Mouse (Mus musculus): ENCODE measurements around the gene Dnah14. TPM values are rescaled to one million over a fixed set of nuclear protein-coding genes. Genes with fewer than 3 reads are reported as not detected.
"Not testable (repeated sequence)": the region's sequence is repeated elsewhere in the genome, so short reads cannot be mapped to it uniquely, and the experiment has no call there.

Dnah14 gene
- polyA plus RNA-seq, 2 experiments = 0.53 to 2.0 TPM

GRCm38 (mm10) chr1:181776541-181776940 lies 200.2 kb downstream of the Dnah14 start:
- DNase-seq (ENCODE audit: low spot score) (no peak), ATAC-seq (ENCODE audit: low FRiP score, low read depth) (no peak)
- WGBS = 71% methylated on average over 1 of the region's 1 CpGs
- TF ChIP-seq POLR2A (IDR thresholded peaks at IDR 0.05; ENCODE audit: borderline replicate concordance, extremely low read depth, insufficient read depth, insufficient read length) = no peak
- H3K4me1 ChIP-seq (ENCODE audit: control insufficient read depth, insufficient read depth, low read length) = no peaks in the 10 kb centered on the region
- H3K27ac ChIP-seq (replicated peaks; ENCODE audit: low read depth, low read length) = no peak overlapping the region
- no peaks in the 10 kb centered on the region for H3K9me3 ChIP-seq (ENCODE audit: control insufficient read depth, low read length)
- no peaks in the 10 kb centered on the region for H3K27me3 ChIP-seq (ENCODE audit: control insufficient read depth, insufficient read depth, low read length)
- H3K4me3 ChIP-seq (replicated peaks; ENCODE audit: low read length) = no peak overlapping the region
- no peaks in the 10 kb centered on the region for H3K36me3 ChIP-seq (ENCODE audit: control insufficient read depth, insufficient read depth, low read length)
- no peak overlapping the region for H3K4me2 ChIP-seq (replicated peaks; ENCODE audit: low read depth, low read length, severe bottlenecking)
- H3K9ac ChIP-seq (ENCODE audit: low read depth, low read length, severe bottlenecking) = no peak overlapping the region

GRCm38 (mm10) chr1:181782600-181782999 lies 206.2 kb downstream of the Dnah14 start:
- not testable (repeated sequence) for H3K4me2 ChIP-seq (replicated peaks; ENCODE audit: low read depth, low read length, severe bottlenecking); H3K4me1 ChIP-seq (ENCODE audit: control insufficient read depth, insufficient read depth, low read length); ATAC-seq (ENCODE audit: low FRiP score, low read depth); H3K9ac ChIP-seq (ENCODE audit: low read depth, low read length, severe bottlenecking); H3K27ac ChIP-seq (replicated peaks; ENCODE audit: low read depth, low read length); H3K4me3 ChIP-seq (replicated peaks; ENCODE audit: low read length); H3K36me3 ChIP-seq (ENCODE audit: control insufficient read depth, insufficient read depth, low read length); H3K27me3 ChIP-seq (ENCODE audit: control insufficient read depth, insufficient read depth, low read length); H3K9me3 ChIP-seq (ENCODE audit: control insufficient read depth, low read length); DNase-seq (ENCODE audit: low spot score)
- whole genome bisulfite sequencing = 94% methylated on average over 10 of the region's 11 CpGs

GRCm38 (mm10) chr1:181789952-181790351 lies 213.6 kb downstream of the Dnah14 start:
- H3K4me1 ChIP-seq (ENCODE audit: control insufficient read depth, insufficient read depth, low read length) = peaks cover 14% of the 10 kb centered on the region
- H3K4me3 ChIP-seq (replicated peaks; ENCODE audit: low read length) = no peak overlapping the region
- no peak for ATAC-seq (ENCODE audit: low FRiP score, low read depth)
- H3K9ac ChIP-seq (ENCODE audit: low read depth, low read length, severe bottlenecking) = no peak overlapping the region
- no peaks in the 10 kb centered on the region for H3K36me3 ChIP-seq (ENCODE audit: control insufficient read depth, insufficient read depth, low read length)
- no peaks in the 10 kb centered on the region for H3K27me3 ChIP-seq (ENCODE audit: control insufficient read depth, insufficient read depth, low read length)
- DNase-seq (ENCODE audit: low spot score) = peak; percentile 41
- no peak overlapping the region for H3K27ac ChIP-seq (replicated peaks; ENCODE audit: low read depth, low read length)
- H3K9me3 ChIP-seq (ENCODE audit: control insufficient read depth, low read length) = no peaks in the 10 kb centered on the region
- no peak for TF ChIP-seq POLR2A (IDR thresholded peaks at IDR 0.05; ENCODE audit: borderline replicate concordance, extremely low read depth, insufficient read depth, insufficient read length)
- H3K4me2 ChIP-seq (replicated peaks; ENCODE audit: low read depth, low read length, severe bottlenecking) = no peak overlapping the region
- 28% methylated on average over 6 of the region's 6 CpGs for WGBS

- Histone ChIP-seq H3K4me3 (replicated peaks; ENCODE audit: low read length) (no peak overlapping the region), H3K27me3 (ENCODE audit: control insufficient read depth, insufficient read depth, low read length) (no peaks in the 10 kb centered on the region), H3K4me2 (replicated peaks; ENCODE audit: low read depth, low read length, severe bottlenecking) (no peak overlapping the region), H3K27ac (replicated peaks; ENCODE audit: low read depth, low read length) (0 out of 2 replicates have a peak overlapping the region, but pooled peaks have one; percentile 7), H3K4me1 (ENCODE audit: control insufficient read depth, insufficient read depth, low read length) (peaks cover 7% of the 10 kb centered on the region; the same call in 1 of the 2 replicates), H3K36me3 (ENCODE audit: control insufficient read depth, insufficient read depth, low read length) (no peaks in the 10 kb centered on the region), H3K9me3 (ENCODE audit: control insufficient read depth, low read length) (no peaks in the 10 kb centered on the region), H3K9ac (ENCODE audit: low read depth, low read length, severe bottlenecking) (no peak overlapping the region)
- no peak for TF ChIP-seq POLR2A (IDR thresholded peaks at IDR 0.05; ENCODE audit: borderline replicate concordance, extremely low read depth, insufficient read depth, insufficient read length)
- DNase-seq (ENCODE audit: low spot score) (peak; percentile 78), ATAC-seq (ENCODE audit: low FRiP score, low read depth) (peak; percentile 77)
- 26% methylated on average over 2 of the region's 2 CpGs for WGBS
Observed at GRCm38 (mm10) chr1:181793541-181793940, 217.2 kb downstream of the Dnah14 start.

GRCm38 (mm10) chr1:181799911-181800310 lies 223.6 kb downstream of the Dnah14 start:
- no peaks in the 10 kb centered on the region for H3K4me1 ChIP-seq (ENCODE audit: control insufficient read depth, insufficient read depth, low read length)
- no peak overlapping the region for H3K27ac ChIP-seq (replicated peaks; ENCODE audit: low read depth, low read length)
- no peak overlapping the region for H3K9ac ChIP-seq (ENCODE audit: low read depth, low read length, severe bottlenecking)
- TF ChIP-seq POLR2A (IDR thresholded peaks at IDR 0.05; ENCODE audit: borderline replicate concordance, extremely low read depth, insufficient read depth, insufficient read length) = no peak
- H3K4me2 ChIP-seq (replicated peaks; ENCODE audit: low read depth, low read length, severe bottlenecking) = no peak overlapping the region
- no peak overlapping the region for H3K4me3 ChIP-seq (replicated peaks; ENCODE audit: low read length)
- no peaks in the 10 kb centered on the region for H3K9me3 ChIP-seq (ENCODE audit: control insufficient read depth, low read length)
- no peak for DNase-seq (ENCODE audit: low spot score)
- ATAC-seq (ENCODE audit: low FRiP score, low read depth) = no peak
- WGBS = 80% methylated on average over 3 of the region's 3 CpGs
- H3K27me3 ChIP-seq (ENCODE audit: control insufficient read depth, insufficient read depth, low read length) = no peaks in the 10 kb centered on the region
- no peaks in the 10 kb centered on the region for H3K36me3 ChIP-seq (ENCODE audit: control insufficient read depth, insufficient read depth, low read length)

GRCm38 (mm10) chr1:181800667-181801066 lies 224.3 kb downstream of the Dnah14 start:
- 78% methylated on average over 4 of the region's 4 CpGs for WGBS
- no peak for TF ChIP-seq POLR2A (IDR thresholded peaks at IDR 0.05; ENCODE audit: borderline replicate concordance, extremely low read depth, insufficient read depth, insufficient read length)
- ATAC-seq (ENCODE audit: low FRiP score, low read depth) = no peak

More at GRCm38 (mm10) chr1:181800667-181801066, 224.3 kb downstream of the Dnah14 start:
- Histone ChIP-seq H3K27ac (replicated peaks; ENCODE audit: low read depth, low read length) (no peak overlapping the region), H3K36me3 (ENCODE audit: control insufficient read depth, insufficient read depth, low read length) (no peaks in the 10 kb centered on the region), H3K4me1 (ENCODE audit: control insufficient read depth, insufficient read depth, low read length) (no peaks in the 10 kb centered on the region), H3K9ac (ENCODE audit: low read depth, low read length, severe bottlenecking) (peak overlapping the region; percentile 7; the same call in 1 of the 2 replicates), H3K4me2 (replicated peaks; ENCODE audit: low read depth, low read length, severe bottlenecking) (no peak overlapping the region), H3K9me3 (ENCODE audit: control insufficient read depth, low read length) (no peaks in the 10 kb centered on the region), H3K27me3 (ENCODE audit: control insufficient read depth, insufficient read depth, low read length) (no peaks in the 10 kb centered on the region), H3K4me3 (replicated peaks; ENCODE audit: low read length) (no peak overlapping the region)
- DNase-seq (ENCODE audit: low spot score) = no peak

Measured in limb, embryonic 14.5 days (tissue).